Mouse (Mus musculus): Measurements from ENCODE around the gene Rnf157. TPM values are rescaled to one million over a fixed set of nuclear protein-coding genes. Genes with fewer than 3 reads are reported as not detected.

Rnf157 gene
- polyA plus RNA-seq, 2 experiments: 0.57 to 0.66 TPM

GRCm38 (mm10) chr11:116337531-116337930 lies 75.3 kb downstream of the Rnf157 start:
- Histone ChIP-seq H3K4me2 (ENCODE audit: low read depth) (no peak overlapping the region), H3K9me3 (ENCODE audit: control insufficient read depth, low read length) (no peaks in the 10 kb centered on the region), H3K4me1 (replicated peaks; ENCODE audit: control insufficient read depth in 2 of 2, insufficient read depth in 2 of 2, low read length in 1 of 2) (no peaks in the 10 kb centered on the region), H3K4me3 (ENCODE audit: insufficient read depth in 1 of 2, low read depth in 2 of 2, low read length in 2 of 2) (no peak overlapping the region), H3K36me3 (replicated peaks; ENCODE audit: control insufficient read depth, insufficient read depth, low read depth) (no peaks in the 10 kb centered on the region), H3K27me3 (ENCODE audit: control insufficient read depth, insufficient read depth, low read length) (peaks cover 36% of the 10 kb centered on the region), H3K27ac (no peak overlapping the region), H3K9ac (replicated peaks) (no peak overlapping the region)
- no peak for DNase-seq (ENCODE audit: low read depth in 3 of 3, low spot score in 3 of 3)
- TF ChIP-seq CTCF (IDR thresholded peaks at IDR 0.05; ENCODE audit: low read depth) (no peak), EP300 (IDR thresholded peaks at IDR 0.05; ENCODE audit: low read depth) (no peak)
- WGBS (ENCODE audit: insufficient replicate concordance): 38% methylated on average over 6 of the region's 6 CpGs
- ATAC-seq (ENCODE audit: insufficient read depth): no peak

DNA sequence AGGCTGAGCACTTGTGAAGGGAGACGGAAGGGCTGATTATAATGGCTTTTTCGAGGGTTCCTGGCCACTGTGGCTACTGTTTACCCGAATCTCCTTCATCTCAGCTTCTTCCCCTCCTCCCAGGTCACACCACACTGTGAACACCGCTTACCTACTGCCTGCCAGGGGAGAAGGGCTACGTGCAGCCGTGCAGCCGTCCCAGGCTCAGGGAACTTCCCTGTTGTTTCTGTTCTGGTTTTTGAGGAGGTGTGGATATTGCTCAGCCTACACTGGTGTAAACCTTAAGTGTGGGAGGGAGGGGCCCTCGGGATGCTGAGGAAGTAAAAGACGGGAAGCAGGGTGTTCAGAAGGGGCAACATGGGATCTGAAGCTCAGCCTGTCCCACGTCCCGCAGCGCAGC lies 75.8 kb downstream of the Rnf157 start:
- TF ChIP-seq CTCF (IDR thresholded peaks at IDR 0.05; ENCODE audit: low read depth) (no peak), EP300 (IDR thresholded peaks at IDR 0.05; ENCODE audit: low read depth) (no peak)
- no peaks in the 10 kb centered on the region for H3K36me3 ChIP-seq (replicated peaks; ENCODE audit: control insufficient read depth, insufficient read depth, low read depth)
- H3K9ac ChIP-seq (replicated peaks): no peak overlapping the region
- DNase-seq (ENCODE audit: low read depth in 3 of 3, low spot score in 3 of 3) (no peak), ATAC-seq (ENCODE audit: insufficient read depth) (no peak)
- H3K4me1 ChIP-seq (replicated peaks; ENCODE audit: control insufficient read depth in 2 of 2, insufficient read depth in 2 of 2, low read length in 1 of 2): no peaks in the 10 kb centered on the region
- H3K4me3 ChIP-seq (ENCODE audit: insufficient read depth in 1 of 2, low read depth in 2 of 2, low read length in 2 of 2): no peak overlapping the region
- no peaks in the 10 kb centered on the region for H3K9me3 ChIP-seq (ENCODE audit: control insufficient read depth, low read length)
- H3K27ac ChIP-seq: no peak overlapping the region
- no peak overlapping the region for H3K4me2 ChIP-seq (ENCODE audit: low read depth)
- WGBS (ENCODE audit: insufficient replicate concordance): 42% methylated on average over 12 of the region's 12 CpGs
- H3K27me3 ChIP-seq (ENCODE audit: control insufficient read depth, insufficient read depth, low read length): peaks cover 36% of the 10 kb centered on the region

DNA sequence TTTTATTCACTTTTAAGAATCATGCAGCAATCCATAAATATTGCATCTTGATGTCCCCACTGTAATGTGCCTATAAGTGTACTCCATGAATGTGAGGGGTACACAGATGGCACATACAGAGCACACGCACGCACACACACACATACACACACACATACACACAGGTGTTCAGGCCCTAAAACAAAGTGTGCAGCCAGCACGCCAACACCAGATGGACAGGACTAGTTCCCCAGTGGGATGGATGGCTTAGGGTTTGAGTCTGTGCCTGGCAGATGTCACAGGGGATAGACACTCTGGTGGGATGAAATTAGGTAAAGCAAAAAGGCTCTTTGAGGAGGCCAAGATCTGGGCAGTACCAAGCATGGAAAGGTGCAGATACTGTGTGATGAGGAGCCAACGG lies 76.4 kb downstream of the Rnf157 start:
- Histone ChIP-seq H3K27me3 (ENCODE audit: control insufficient read depth, insufficient read depth, low read length) (peaks cover 36% of the 10 kb centered on the region), H3K9ac (replicated peaks) (no peak overlapping the region)

DNA sequence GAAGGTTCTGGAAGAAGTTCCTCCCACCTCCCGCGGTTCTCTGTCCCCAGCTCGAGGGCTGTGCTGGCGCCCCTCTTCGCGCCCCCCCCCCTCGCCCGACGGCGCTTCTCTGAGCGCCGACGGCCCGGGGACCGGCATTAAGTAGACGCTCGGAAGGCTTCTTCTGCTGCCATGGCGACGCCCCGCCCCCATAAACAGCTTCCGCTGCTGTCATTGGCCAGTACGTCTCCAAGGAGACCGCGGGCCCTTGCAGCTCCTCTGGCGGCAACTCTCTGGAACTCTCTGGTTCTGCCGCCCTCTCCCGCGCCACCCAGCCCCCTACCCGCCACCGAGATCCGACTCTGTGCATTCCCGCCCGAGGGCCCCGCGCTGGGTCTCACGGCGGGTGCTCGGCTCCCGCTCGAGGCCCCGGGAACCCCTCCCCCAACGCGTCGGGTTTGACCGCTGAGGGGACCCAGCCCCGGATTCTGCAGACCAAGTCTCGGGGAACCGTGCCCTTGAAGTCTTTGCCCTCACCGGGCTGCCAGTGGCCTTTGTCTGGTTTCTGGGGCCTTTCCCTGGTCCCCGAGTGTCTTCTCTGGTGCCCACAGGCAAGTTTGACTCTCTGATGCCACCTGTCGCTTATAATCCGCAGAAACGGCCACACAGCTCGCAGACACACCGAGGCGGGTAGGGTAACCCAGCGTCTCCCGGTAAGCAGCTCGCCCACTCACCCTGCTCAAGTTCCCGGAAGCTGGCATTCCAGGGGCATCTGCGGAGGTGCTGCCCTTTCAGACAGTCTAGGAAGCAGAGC lies 77.4 kb downstream of the Rnf157 start, which contains the start of gene Foxj1:
Gene Foxj1 (minus strand): TSS at position 156 of the 793 bp plus-strand sequence.
- under 1% methylated on average over 61 of the region's 61 CpGs for WGBS (ENCODE audit: insufficient replicate concordance)
- Histone ChIP-seq H3K36me3 (replicated peaks; ENCODE audit: control insufficient read depth, insufficient read depth, low read depth) (no peaks in the 10 kb centered on the region), H3K9me3 (ENCODE audit: control insufficient read depth, low read length) (no peaks in the 10 kb centered on the region), H3K9ac (replicated peaks) (peak within 1 kb of the TSS; percentile 42), H3K4me3 (ENCODE audit: insufficient read depth in 1 of 2, low read depth in 2 of 2, low read length in 2 of 2) (peak within 1 kb of the TSS; percentile 52 to 64), H3K27ac (no peak within 1 kb of the TSS), H3K4me2 (ENCODE audit: low read depth) (peak within 1 kb of the TSS; percentile 96), H3K27me3 (ENCODE audit: control insufficient read depth, insufficient read depth, low read length) (peaks cover 36% of the 10 kb centered on the region), H3K4me1 (replicated peaks; ENCODE audit: control insufficient read depth in 2 of 2, insufficient read depth in 2 of 2, low read length in 1 of 2) (no peaks in the 10 kb centered on the region)
- DNase-seq (ENCODE audit: low read depth in 3 of 3, low spot score in 3 of 3) (peak; percentile 66 to 75 (median 75)), ATAC-seq (ENCODE audit: insufficient read depth) (peak; percentile 76)
- peak; percentile 67 for TF ChIP-seq CTCF (IDR thresholded peaks at IDR 0.05; ENCODE audit: low read depth)
- TF ChIP-seq EP300 (IDR thresholded peaks at IDR 0.05; ENCODE audit: low read depth): no peak

More for the DNA sequence above, 76.4 kb downstream of the Rnf157 start:
- Histone ChIP-seq H3K27ac (no peak overlapping the region), H3K36me3 (replicated peaks; ENCODE audit: control insufficient read depth, insufficient read depth, low read depth) (no peaks in the 10 kb centered on the region), H3K9me3 (ENCODE audit: control insufficient read depth, low read length) (no peaks in the 10 kb centered on the region), H3K4me2 (ENCODE audit: low read depth) (no peak overlapping the region), H3K4me3 (ENCODE audit: insufficient read depth in 1 of 2, low read depth in 2 of 2, low read length in 2 of 2) (no peak overlapping the region), H3K4me1 (replicated peaks; ENCODE audit: control insufficient read depth in 2 of 2, insufficient read depth in 2 of 2, low read length in 1 of 2) (no peaks in the 10 kb centered on the region)
- no peak for DNase-seq (ENCODE audit: low read depth in 3 of 3, low spot score in 3 of 3)
- ATAC-seq (ENCODE audit: insufficient read depth): no peak
- no peak for TF ChIP-seq CTCF (IDR thresholded peaks at IDR 0.05; ENCODE audit: low read depth)
- no peak for TF ChIP-seq EP300 (IDR thresholded peaks at IDR 0.05; ENCODE audit: low read depth)
- 81% methylated on average over 4 of the region's 4 CpGs for whole genome bisulfite sequencing (ENCODE audit: insufficient replicate concordance)

- DNase-seq (ENCODE audit: low read depth in 3 of 3, low spot score in 3 of 3) (no peak), ATAC-seq (ENCODE audit: insufficient read depth) (no peak)
- H3K27me3 ChIP-seq (ENCODE audit: control insufficient read depth, insufficient read depth, low read length): peaks cover 36% of the 10 kb centered on the region
- H3K4me2 ChIP-seq (ENCODE audit: low read depth): peak overlapping the region; percentile 96
- 7% methylated on average over 26 of the region's 26 CpGs for WGBS (ENCODE audit: insufficient replicate concordance)
- H3K4me3 ChIP-seq (ENCODE audit: insufficient read depth in 1 of 2, low read depth in 2 of 2, low read length in 2 of 2): peak overlapping the region in 1 of 2 experiments; percentile 64; a peak in 2 of 4 replicates
- H3K4me1 ChIP-seq (replicated peaks; ENCODE audit: control insufficient read depth in 2 of 2, insufficient read depth in 2 of 2, low read length in 1 of 2): no peaks in the 10 kb centered on the region
- H3K9me3 ChIP-seq (ENCODE audit: control insufficient read depth, low read length): no peaks in the 10 kb centered on the region
- H3K27ac ChIP-seq: no peak overlapping the region
- no peak overlapping the region for H3K9ac ChIP-seq (replicated peaks)
- no peaks in the 10 kb centered on the region for H3K36me3 ChIP-seq (replicated peaks; ENCODE audit: control insufficient read depth, insufficient read depth, low read depth)
- TF ChIP-seq CTCF (IDR thresholded peaks at IDR 0.05; ENCODE audit: low read depth) (no peak), EP300 (IDR thresholded peaks at IDR 0.05; ENCODE audit: low read depth) (no peak)
Measured at GRCm38 (mm10) chr11:116334417-116334782, 78.4 kb downstream of the Rnf157 start.
